Mouse (Mus musculus) T-helper 17 cell (primary cell): ENCODE measurements around the gene Bmf.

Source experiments
- in situ Hi-C, 2 experiments: fragments of 300-600 bp; cut with MboI, MseI; formaldehyde crosslinking; loops; 1 replicate in 1 of 2; 2 replicates in 1 of 2; pipeline ENCODE4 v1.15.1; 2025; ENCODE audit warnings: high pct_unique_total_duplicates in 2 of 2

Gene Bmf

GRCm38 (mm10) chr2:118520042-118520933 lies 29.2 kb downstream of the Bmf start:
- in situ Hi-C loops = loop anchor here in 1 of 2 experiments (10.0 kb wide), 1 partner anchor 495 kb away; no protein-coding TSS in a partner anchor

DNA sequence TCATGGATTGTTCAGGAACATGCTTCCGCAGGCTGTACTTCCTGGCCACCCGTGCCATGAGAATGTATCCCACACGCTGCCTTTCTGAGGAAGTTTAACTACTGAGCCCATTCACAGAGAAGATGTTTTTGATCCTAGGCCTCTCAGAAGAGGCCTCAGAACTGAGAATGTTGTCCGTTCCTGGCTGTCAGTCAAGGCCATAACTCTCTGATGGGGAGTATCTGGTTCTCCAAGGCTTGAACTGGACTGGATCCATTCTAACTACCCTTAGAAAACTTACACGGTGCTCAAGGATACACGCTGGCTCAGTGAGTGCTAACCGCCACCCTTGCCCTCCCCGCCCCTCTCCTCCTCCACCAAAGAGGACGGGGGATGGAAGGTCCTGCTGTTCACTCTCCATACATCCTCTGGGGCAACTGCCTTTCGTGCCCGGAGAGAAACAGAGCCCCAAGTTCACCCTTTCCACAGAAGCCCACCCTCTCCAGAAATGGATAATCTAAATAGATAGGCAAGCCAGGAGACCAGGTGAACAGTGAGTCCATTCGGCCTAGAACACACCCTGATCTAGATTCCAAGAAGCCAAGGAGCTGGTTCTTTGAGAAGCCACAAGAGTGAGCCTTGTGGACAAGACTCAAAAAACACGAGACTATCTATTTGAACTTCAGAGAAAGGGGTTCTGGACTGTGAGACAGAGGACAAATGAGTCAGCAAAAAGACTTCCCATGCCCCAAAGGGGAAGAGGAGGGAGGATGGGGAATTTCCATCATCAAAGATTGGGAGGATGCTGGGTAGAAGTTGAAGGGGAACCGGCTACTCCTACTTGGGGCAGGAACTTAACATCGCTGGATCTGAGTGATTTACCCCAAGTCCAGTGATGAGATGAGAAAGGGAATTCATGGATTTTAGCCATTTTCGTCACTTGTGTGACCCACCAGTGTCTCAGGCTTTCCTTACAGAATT lies 36.8 kb downstream of the Bmf start:
- in situ Hi-C loops = no loop called here

- in situ Hi-C loops = no loop called here
Observed at GRCm38 (mm10) chr2:118511779-118512417, 37.6 kb downstream of the Bmf start.

- in situ Hi-C loops = no loop called here
Observed at GRCm38 (mm10) chr2:118510447-118511310, 38.8 kb downstream of the Bmf start.

- in situ Hi-C loops = no loop called here
Observed at GRCm38 (mm10) chr2:118509688-118510446, 39.6 kb downstream of the Bmf start.

GRCm38 (mm10) chr2:118507126-118507525 lies 42.4 kb downstream of the Bmf start:
- in situ Hi-C loops = no loop called here

- in situ Hi-C loops = no loop called here
Observed at GRCm38 (mm10) chr2:118500191-118500590, 49.3 kb downstream of the Bmf start.

DNA sequence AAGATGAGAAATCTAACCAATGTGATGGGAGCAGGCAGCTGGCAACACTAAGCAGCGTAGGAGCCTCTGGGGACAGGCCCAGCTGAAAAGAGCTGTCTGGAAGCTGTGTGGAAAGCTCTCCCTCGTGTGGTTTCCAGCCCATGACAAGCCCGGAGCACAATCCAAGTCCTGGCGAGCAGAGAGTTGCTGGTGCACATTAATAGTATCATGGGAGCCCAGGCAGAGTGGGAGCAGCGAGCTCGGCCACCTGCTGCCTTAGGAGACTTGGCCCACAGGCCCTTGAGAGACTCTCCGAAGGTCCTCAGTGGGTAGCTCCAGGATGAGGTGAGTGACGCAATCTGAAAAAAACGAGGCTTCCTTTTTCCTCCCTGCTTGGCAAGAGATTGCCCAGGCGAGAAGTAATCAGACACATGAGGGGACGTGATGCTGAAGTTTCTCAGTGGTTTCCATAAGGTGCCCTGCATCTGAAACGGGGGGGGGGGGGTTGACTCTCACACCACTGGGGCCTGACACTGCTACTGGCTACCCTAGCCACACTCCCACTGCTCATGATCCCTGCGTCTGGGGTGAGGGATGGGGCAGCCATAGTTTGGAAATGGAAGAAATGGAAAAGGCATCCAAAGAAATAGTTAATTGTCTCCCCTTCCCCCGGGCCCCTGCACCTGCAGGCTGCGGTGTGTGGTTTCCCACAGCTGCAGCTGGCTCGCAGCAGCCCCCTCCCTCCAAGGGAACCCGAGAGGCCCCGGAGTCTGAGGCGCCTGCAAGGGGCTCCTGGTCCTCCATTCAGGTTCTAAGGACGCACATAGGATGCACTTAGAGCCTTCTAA lies 50.1 kb downstream of the Bmf start:
- in situ Hi-C loops = no loop called here

DNA sequence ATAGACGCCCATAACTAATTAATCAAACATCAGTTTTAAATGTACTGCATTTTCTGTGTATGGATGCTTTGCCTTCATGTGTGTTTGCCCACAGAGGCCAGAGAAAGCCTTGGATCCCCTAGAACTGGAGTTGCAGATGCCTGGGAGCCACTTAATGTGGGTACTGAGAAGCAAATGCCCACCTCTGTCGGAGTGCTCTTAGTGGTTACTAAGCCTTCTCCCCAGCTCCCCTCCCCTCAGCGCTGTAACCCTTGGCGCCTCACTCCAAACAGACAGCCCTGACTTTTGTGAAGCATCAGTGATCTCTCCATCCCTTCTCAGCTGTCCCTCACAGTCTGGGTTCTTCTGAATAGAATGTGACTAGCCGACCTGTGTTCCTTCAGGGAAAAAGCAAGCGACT lies 51.0 kb downstream of the Bmf start:
- in situ Hi-C loops = no loop called here

DNA sequence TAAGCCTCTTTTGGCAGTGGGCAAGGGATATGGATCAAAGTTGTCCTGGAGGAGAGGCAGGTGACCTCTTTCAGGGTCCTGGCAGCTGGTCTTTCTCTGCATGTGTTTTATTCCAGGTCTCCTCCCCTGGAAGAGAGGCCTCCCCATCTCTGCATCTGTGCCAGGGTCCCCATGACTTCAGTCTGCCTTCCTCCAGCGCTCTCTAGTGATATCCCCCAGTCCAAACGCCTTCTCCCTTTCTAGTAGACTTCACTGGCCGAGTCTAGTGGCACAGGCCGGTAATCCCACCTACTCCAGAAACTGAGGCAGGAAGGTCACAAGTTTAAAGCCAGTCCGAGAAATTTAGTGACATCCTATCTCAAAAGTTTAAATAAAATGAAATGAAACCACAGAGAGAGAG lies 51.6 kb downstream of the Bmf start:
- in situ Hi-C loops = no loop called here

GRCm38 (mm10) chr2:118495024-118495423 lies 54.5 kb downstream of the Bmf start:
- in situ Hi-C loops = no loop called here

- in situ Hi-C loops = no loop called here
Observed at GRCm38 (mm10) chr2:118491741-118492395, 57.6 kb downstream of the Bmf start.

- in situ Hi-C loops = no loop called here
Observed at GRCm38 (mm10) chr2:118491281-118491731, 58.2 kb downstream of the Bmf start.

DNA sequence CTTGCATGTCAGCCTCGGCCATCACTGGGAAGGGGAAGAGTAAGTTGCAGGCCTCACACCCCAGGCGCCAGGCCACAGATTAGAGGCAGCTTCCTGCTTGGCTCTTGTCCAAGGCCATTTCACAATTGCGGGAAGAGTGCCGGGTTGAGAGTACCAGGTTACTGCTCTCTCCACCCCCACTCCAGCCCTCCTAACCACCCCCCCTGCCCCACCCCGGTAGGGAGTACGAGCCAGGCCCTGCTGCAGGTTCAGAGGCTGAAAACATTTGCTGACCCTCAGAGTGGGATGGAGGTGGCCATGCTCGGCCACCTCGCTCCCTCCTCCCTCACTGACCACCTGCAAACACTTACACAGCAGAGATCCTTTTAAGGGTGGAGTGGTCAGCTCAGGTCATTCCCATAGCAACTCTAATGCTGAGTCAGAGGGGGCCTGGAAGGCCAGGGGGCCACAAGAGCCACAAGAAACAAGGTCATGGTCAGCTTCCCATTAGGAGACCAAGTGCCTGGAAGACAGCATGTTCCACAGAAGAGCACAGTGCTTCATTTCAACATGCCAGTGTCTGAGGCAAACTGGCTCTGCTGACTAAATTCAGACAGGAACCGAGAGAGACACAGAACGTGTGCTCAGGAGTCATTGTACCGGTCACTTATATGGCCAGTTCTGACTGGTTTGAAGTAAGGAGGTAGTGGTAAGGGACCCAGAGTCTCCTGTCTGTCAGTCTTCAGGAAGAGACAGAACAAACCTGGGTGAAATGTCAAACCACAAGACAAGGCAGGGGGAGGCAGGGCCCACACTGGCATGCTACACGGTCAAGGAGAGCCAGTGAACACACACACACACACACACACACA lies 59.0 kb downstream of the Bmf start:
- in situ Hi-C loops = no loop called here

- in situ Hi-C loops = loop anchor here (5.0 kb wide), 1 partner anchor 114 kb away; no protein-coding TSS in a partner anchor
Observed at GRCm38 (mm10) chr2:118487806-118488205, 61.7 kb downstream of the Bmf start.

DNA sequence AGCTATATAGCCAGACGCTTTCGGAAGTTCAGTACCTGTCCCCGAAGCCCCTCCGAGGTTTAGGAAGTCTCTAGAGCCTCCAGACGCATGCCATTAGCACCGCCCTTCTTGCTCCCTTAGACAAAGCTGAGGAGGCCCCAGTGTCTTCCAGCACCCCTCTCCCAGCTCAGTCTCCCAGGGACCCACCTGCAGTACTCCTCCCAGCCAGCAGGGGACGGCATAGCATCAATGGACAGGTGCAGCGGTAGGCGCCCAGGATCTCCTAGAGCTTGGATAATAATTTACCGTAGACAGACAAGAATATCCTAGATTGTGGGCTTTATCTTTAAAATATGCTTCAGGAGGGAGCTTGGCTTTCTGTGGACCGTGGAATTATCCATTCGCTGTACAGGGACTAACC lies 62.6 kb downstream of the Bmf start:
- in situ Hi-C loops = loop anchor here (5.0 kb wide), 1 partner anchor 115 kb away; no protein-coding TSS in a partner anchor

- in situ Hi-C loops = loop anchor here (5.0 kb wide), 1 partner anchor 117 kb away; no protein-coding TSS in a partner anchor
Observed at GRCm38 (mm10) chr2:118485415-118485814, 64.1 kb downstream of the Bmf start.
